Mouse (Mus musculus): ENCODE data around the gene Gpr84. TPM values are rescaled to one million over a fixed set of nuclear protein-coding genes. Genes with fewer than 3 reads are reported as not detected.

Gene Gpr84
- polyA plus RNA-seq, 1 experiment from 2014 or later, result 0.31 TPM

DNA sequence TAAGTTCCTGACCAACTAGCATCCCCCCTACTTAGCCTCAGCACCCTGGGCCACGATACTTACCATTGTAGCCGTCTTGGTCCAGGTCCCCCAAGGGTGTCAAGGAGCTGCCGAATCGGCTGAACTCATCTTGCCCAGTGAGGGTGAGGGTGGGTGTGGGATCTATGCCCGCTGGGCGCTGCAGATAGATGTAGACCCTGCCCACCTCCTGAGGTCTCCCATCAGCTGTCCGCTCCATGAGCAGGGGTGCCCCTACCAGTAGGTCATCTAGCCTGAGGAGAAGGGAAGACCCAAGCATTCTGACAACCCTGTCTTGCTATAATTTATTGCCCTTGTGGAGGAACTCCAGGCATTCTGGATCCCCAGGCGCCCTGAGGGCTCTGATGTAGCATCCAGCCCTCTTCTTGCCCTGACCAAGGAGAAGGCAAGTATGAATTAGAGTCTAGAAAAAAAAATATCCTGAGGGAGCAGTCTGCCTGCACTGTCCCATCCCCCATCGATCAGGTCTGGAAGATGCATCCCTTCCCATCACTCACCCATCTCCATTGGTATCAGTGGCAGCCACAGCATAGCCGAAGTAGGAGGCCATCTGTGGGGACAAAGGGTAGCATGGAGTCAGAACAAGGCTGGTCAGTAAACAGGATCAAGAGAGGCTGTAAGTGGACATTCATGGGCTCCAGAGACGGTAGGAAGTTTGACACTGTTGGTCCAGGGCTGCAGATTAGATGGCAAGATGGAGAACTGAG is 43.3 kb upstream of the Gpr84 start:
- no peaks in the 10 kb centered on the region for H3K27me3 ChIP-seq (ENCODE audit: control insufficient read depth, insufficient read depth, low read length)
- no peak overlapping the region for H3K4me2 ChIP-seq (ENCODE audit: low read depth, severe bottlenecking)
- H3K9ac ChIP-seq (ENCODE audit: low read length), result no peak overlapping the region
- no peak overlapping the region for H3K27ac ChIP-seq (replicated peaks; ENCODE audit: low read depth, low read length)
- ATAC-seq (ENCODE audit: insufficient number of reproducible peaks, low FRiP score, low TSS enrichment, low read depth) (0 out of 2 replicates have a peak, but pooled peaks have one; percentile 8), DNase-seq (ENCODE audit: low spot score) (no peak)
- no peaks in the 10 kb centered on the region for H3K9me3 ChIP-seq (ENCODE audit: control insufficient read depth, low read length)
- WGBS, result 88% methylated on average over 11 of the region's 11 CpGs
- H3K4me1 ChIP-seq (ENCODE audit: control insufficient read depth, insufficient read depth, low read length), result peaks cover 6% of the 10 kb centered on the region
- peaks cover 28% of the 10 kb centered on the region; the same call in 1 of the 2 replicates for H3K36me3 ChIP-seq (ENCODE audit: control insufficient read depth, insufficient read depth, low read length)
- H3K4me3 ChIP-seq (ENCODE audit: low read depth, low read length), result no peak overlapping the region

DNA sequence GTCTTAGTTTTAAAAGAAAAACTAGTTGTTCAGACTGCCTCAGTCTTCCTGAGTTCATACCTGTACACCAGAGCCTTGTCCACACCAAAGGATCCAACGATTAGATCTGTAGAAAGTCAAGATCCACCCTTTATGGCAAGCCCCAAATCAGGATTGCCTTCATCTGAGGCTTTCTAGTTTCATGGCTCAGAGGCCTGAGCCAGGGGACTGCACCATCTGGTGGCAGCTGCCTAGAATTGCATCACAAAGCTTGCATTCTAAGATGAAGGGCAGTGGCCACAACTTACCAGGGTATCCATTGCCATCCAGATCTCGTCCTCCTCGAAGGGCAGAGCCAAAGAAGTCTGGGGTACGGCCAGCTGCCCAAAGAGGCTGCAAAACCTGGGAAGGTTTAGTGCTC is 42.4 kb upstream of the Gpr84 start:
- Histone ChIP-seq H3K4me3 (ENCODE audit: low read depth, low read length) (no peak overlapping the region), H3K4me2 (ENCODE audit: low read depth, severe bottlenecking) (no peak overlapping the region), H3K9me3 (ENCODE audit: control insufficient read depth, low read length) (no peaks in the 10 kb centered on the region), H3K27ac (replicated peaks; ENCODE audit: low read depth, low read length) (no peak overlapping the region), H3K9ac (ENCODE audit: low read length) (no peak overlapping the region), H3K4me1 (ENCODE audit: control insufficient read depth, insufficient read depth, low read length) (no peaks in the 10 kb centered on the region), H3K36me3 (ENCODE audit: control insufficient read depth, insufficient read depth, low read length) (peaks cover 28% of the 10 kb centered on the region; the same call in 1 of the 2 replicates), H3K27me3 (ENCODE audit: control insufficient read depth, insufficient read depth, low read length) (no peaks in the 10 kb centered on the region)
- ATAC-seq (ENCODE audit: insufficient number of reproducible peaks, low FRiP score, low TSS enrichment, low read depth) (no peak), DNase-seq (ENCODE audit: low spot score) (peak; percentile 73)
- 44% methylated on average over 4 of the region's 4 CpGs for WGBS

DNA sequence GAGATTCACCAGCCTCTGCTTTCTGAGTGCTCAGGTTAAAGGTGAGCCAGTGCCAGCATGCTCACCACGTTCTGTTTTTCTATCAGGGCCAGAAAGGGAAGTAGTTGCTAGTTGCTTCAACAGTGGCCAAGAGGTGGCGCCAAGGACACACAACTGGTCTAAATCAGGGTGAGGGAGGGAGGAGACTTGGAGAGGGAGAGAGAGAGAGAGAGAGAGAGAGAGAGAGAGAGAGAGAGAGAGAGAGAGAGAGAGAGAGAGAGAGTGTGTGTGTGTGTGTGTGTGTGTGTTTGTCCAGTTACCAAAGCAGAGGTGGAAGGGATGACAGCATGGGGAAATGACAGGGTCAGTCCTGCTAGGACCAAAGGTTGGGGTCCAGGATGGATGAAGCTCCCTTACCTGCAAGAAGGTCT is 36.9 kb upstream of the Gpr84 start:
- Histone ChIP-seq H3K4me3 (ENCODE audit: low read depth, low read length) (no peak overlapping the region), H3K27me3 (ENCODE audit: control insufficient read depth, insufficient read depth, low read length) (no peaks in the 10 kb centered on the region), H3K4me2 (ENCODE audit: low read depth, severe bottlenecking) (no peak overlapping the region), H3K36me3 (ENCODE audit: control insufficient read depth, insufficient read depth, low read length) (peaks cover 23% of the 10 kb centered on the region; the same call in 1 of the 2 replicates), H3K9me3 (ENCODE audit: control insufficient read depth, low read length) (no peaks in the 10 kb centered on the region), H3K9ac (ENCODE audit: low read length) (no peak overlapping the region), H3K4me1 (ENCODE audit: control insufficient read depth, insufficient read depth, low read length) (no peaks in the 10 kb centered on the region), H3K27ac (replicated peaks; ENCODE audit: low read depth, low read length) (no peak overlapping the region)
- WGBS, result 7% methylated on average over 2 of the region's 2 CpGs
- no peak for ATAC-seq (ENCODE audit: insufficient number of reproducible peaks, low FRiP score, low TSS enrichment, low read depth)
- peak; percentile 76 for DNase-seq (ENCODE audit: low spot score)

DNA sequence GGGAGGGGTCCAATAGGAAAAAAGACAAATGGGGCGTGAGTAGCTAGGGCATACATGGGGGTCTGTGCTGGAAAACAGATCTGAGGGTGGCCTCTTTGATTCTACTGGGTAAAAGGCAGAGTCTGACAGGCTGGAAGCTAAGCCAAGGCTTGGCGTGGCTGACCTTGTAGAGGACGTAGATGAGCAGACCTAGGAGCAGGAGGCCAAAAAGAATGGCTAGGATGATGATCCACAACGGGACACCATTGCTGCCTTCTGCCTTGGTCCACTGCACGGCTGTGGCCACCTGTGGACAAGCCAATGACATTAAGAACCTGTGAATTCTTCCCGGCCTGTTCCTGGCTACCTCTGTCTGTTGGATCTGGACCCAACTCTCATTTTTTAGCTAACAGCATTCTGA is 35.4 kb upstream of the Gpr84 start:
- Histone ChIP-seq H3K4me2 (ENCODE audit: low read depth, severe bottlenecking) (no peak overlapping the region), H3K27me3 (ENCODE audit: control insufficient read depth, insufficient read depth, low read length) (peaks cover 4% of the 10 kb centered on the region), H3K9me3 (ENCODE audit: control insufficient read depth, low read length) (no peaks in the 10 kb centered on the region), H3K4me3 (ENCODE audit: low read depth, low read length) (no peak overlapping the region), H3K9ac (ENCODE audit: low read length) (no peak overlapping the region), H3K4me1 (ENCODE audit: control insufficient read depth, insufficient read depth, low read length) (peaks cover 4% of the 10 kb centered on the region; the same call in 1 of the 2 replicates), H3K36me3 (ENCODE audit: control insufficient read depth, insufficient read depth, low read length) (peaks cover 16% of the 10 kb centered on the region; the same call in 1 of the 2 replicates), H3K27ac (replicated peaks; ENCODE audit: low read depth, low read length) (no peak overlapping the region)
- DNase-seq (ENCODE audit: low spot score), result no peak
- WGBS, result 87% methylated on average over 6 of the region's 6 CpGs
- no peak for ATAC-seq (ENCODE audit: insufficient number of reproducible peaks, low FRiP score, low TSS enrichment, low read depth)

DNA sequence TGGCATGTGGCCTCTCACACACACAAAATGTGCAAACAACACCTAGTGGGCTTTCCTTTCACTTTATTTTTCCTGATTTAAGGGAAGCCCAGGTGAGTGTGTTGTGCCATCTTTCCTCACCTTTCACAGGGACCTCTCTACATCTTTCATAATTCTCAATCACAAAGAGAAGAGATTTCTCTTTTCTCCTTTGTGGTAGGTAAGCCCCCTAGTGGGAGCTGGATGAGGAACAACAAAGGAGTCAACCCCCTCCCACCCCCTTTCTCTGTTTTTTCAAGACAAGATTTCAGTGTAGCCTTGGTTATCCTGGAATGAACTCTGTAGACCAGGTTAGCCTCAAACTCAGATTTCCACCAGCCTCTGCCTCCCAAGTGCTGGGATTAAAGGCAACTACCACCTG is 33.1 kb upstream of the Gpr84 start:
- no peaks in the 10 kb centered on the region for H3K9me3 ChIP-seq (ENCODE audit: control insufficient read depth, low read length)
- no peak for ATAC-seq (ENCODE audit: insufficient number of reproducible peaks, low FRiP score, low TSS enrichment, low read depth)
- H3K4me3 ChIP-seq (ENCODE audit: low read depth, low read length), result no peak overlapping the region
- H3K27me3 ChIP-seq (ENCODE audit: control insufficient read depth, insufficient read depth, low read length), result peaks cover 12% of the 10 kb centered on the region
- no peak overlapping the region for H3K4me2 ChIP-seq (ENCODE audit: low read depth, severe bottlenecking)
- peaks cover 13% of the 10 kb centered on the region; the same call in 1 of the 2 replicates for H3K36me3 ChIP-seq (ENCODE audit: control insufficient read depth, insufficient read depth, low read length)
- DNase-seq (ENCODE audit: low spot score), result no peak
- no peak overlapping the region for H3K27ac ChIP-seq (replicated peaks; ENCODE audit: low read depth, low read length)
- H3K9ac ChIP-seq (ENCODE audit: low read length), result no peak overlapping the region
- peaks cover 16% of the 10 kb centered on the region for H3K4me1 ChIP-seq (ENCODE audit: control insufficient read depth, insufficient read depth, low read length)

DNA sequence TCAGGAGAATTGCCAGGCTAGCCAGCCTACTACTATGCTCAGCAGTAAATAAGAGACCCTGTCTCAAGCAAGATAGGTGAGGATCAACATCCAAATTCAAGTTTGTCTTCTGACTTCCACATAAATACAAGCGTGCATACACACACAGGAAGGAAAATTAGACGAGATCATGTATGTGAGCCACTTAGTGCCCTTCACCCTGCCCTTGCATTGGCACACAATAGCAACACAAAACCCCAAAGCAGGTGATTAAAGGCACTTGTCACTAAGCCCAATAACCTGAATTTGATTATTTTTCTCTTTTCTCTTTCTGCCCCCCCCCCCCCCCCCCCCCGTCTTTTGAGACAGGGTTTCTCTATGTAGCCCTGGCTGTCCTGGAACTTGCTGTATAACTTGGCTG is 32.6 kb upstream of the Gpr84 start:
- Histone ChIP-seq H3K4me1 (ENCODE audit: control insufficient read depth, insufficient read depth, low read length) (peaks cover 16% of the 10 kb centered on the region), H3K4me3 (ENCODE audit: low read depth, low read length) (no peak overlapping the region), H3K27ac (replicated peaks; ENCODE audit: low read depth, low read length) (no peak overlapping the region), H3K9me3 (ENCODE audit: control insufficient read depth, low read length) (no peaks in the 10 kb centered on the region), H3K36me3 (ENCODE audit: control insufficient read depth, insufficient read depth, low read length) (peaks cover 13% of the 10 kb centered on the region; the same call in 1 of the 2 replicates), H3K9ac (ENCODE audit: low read length) (no peak overlapping the region), H3K27me3 (ENCODE audit: control insufficient read depth, insufficient read depth, low read length) (peaks cover 12% of the 10 kb centered on the region), H3K4me2 (ENCODE audit: low read depth, severe bottlenecking) (no peak overlapping the region)
- no peak for DNase-seq (ENCODE audit: low spot score)
- 85% methylated on average over 3 of the region's 3 CpGs for WGBS
- ATAC-seq (ENCODE audit: insufficient number of reproducible peaks, low FRiP score, low TSS enrichment, low read depth), result no peak

DNA sequence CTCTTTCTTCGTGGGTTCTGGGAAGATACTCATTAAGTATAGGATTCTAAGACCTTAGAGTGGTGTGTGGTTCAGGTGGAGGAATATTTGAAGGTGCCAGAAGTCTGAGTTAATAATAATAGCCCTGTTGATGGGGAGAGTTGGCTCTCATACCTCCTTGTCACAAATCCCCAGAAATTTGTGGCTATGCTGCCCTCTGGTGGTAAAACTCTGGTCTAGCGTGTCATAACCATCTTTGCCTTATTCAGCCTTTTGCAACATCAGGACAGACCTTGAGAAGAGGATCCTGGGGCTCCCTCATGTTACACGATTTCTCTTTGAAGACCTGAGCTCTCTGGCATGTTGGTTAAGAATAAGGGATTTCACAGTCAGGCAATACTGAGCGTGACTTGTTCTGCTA is 32.0 kb upstream of the Gpr84 start:
- H3K4me2 ChIP-seq (ENCODE audit: low read depth, severe bottlenecking), result no peak overlapping the region
- H3K27ac ChIP-seq (replicated peaks; ENCODE audit: low read depth, low read length), result no peak overlapping the region
- WGBS, result 9% methylated on average over 4 of the region's 4 CpGs
- H3K4me3 ChIP-seq (ENCODE audit: low read depth, low read length), result no peak overlapping the region
- H3K4me1 ChIP-seq (ENCODE audit: control insufficient read depth, insufficient read depth, low read length), result peaks cover 16% of the 10 kb centered on the region
- DNase-seq (ENCODE audit: low spot score) (peak; percentile 89), ATAC-seq (ENCODE audit: insufficient number of reproducible peaks, low FRiP score, low TSS enrichment, low read depth) (no peak)
- peaks cover 12% of the 10 kb centered on the region for H3K27me3 ChIP-seq (ENCODE audit: control insufficient read depth, insufficient read depth, low read length)
- H3K9ac ChIP-seq (ENCODE audit: low read length), result no peak overlapping the region
- H3K9me3 ChIP-seq (ENCODE audit: control insufficient read depth, low read length), result no peaks in the 10 kb centered on the region
- peaks cover 13% of the 10 kb centered on the region; the same call in 1 of the 2 replicates for H3K36me3 ChIP-seq (ENCODE audit: control insufficient read depth, insufficient read depth, low read length)

DNA sequence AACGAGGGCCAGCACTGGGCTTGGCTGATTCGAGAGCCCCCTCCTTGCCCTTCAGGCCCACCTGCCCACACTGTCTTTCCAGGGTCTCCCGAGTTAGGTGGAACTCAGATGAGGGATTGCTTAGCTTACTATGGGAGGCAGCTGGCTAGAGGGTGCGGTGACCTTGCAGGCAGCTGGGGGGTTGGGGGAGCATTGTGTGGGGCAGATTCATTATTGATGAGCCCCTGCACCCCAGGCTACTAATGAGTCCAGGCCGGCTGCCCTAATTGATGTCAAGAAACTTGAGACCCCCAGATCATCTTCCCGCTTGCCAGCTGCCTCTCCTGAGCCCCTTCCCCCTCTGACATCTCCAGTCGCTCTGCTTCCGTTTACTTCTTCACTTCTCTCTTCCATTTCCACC is 31.1 kb upstream of the Gpr84 start:
- no peak overlapping the region for H3K27ac ChIP-seq (replicated peaks; ENCODE audit: low read depth, low read length)
- DNase-seq (ENCODE audit: low spot score) (no peak), ATAC-seq (ENCODE audit: insufficient number of reproducible peaks, low FRiP score, low TSS enrichment, low read depth) (no peak)
- peaks cover 12% of the 10 kb centered on the region for H3K27me3 ChIP-seq (ENCODE audit: control insufficient read depth, insufficient read depth, low read length)
- H3K4me2 ChIP-seq (ENCODE audit: low read depth, severe bottlenecking), result no peak overlapping the region
- no peak overlapping the region for H3K9ac ChIP-seq (ENCODE audit: low read length)
- no peak overlapping the region for H3K4me3 ChIP-seq (ENCODE audit: low read depth, low read length)
- 33% methylated on average over 8 of the region's 8 CpGs for WGBS
- H3K4me1 ChIP-seq (ENCODE audit: control insufficient read depth, insufficient read depth, low read length), result peaks cover 21% of the 10 kb centered on the region
- peaks cover 13% of the 10 kb centered on the region; the same call in 1 of the 2 replicates for H3K36me3 ChIP-seq (ENCODE audit: control insufficient read depth, insufficient read depth, low read length)
- H3K9me3 ChIP-seq (ENCODE audit: control insufficient read depth, low read length), result no peaks in the 10 kb centered on the region

All from limb, embryonic 11.5 days (tissue).